Mouse (Mus musculus): ENCODE results near the gene Wdr26.

Gene Wdr26

GRCm38 (mm10) chr1:181131915-181132314, 79.9 kb downstream of the Wdr26 start:
- in situ Hi-C loops (cut with MboI; ENCODE audit: low pct_unique_long_range_greater_than_20kb in 1 of 2, low sequenced_read_pairs in 2 of 2, unreplicated experiment in 1 of 2) = loop anchor here (25.0 kb wide), 3 partner anchors 270 to 1370 kb away; partner anchors contain the start of gene Sde2 (in 2 of the 2)

- in situ Hi-C loops (cut with MboI; ENCODE audit: low pct_unique_long_range_greater_than_20kb in 1 of 2, low sequenced_read_pairs in 2 of 2, unreplicated experiment in 1 of 2) = loop anchor here (25.0 kb wide), 3 partner anchors 264 to 1364 kb away; partner anchors contain the start of gene Sde2 (in 2 of the 2)
These were observed 85.0 kb downstream of the Wdr26 start for GRCm38 (mm10) chr1:181126766-181127165.

- in situ Hi-C loops (cut with MboI; ENCODE audit: low pct_unique_long_range_greater_than_20kb in 1 of 2, low sequenced_read_pairs in 2 of 2, unreplicated experiment in 1 of 2) = loop anchor here (25.0 kb wide), 3 partner anchors 264 to 1364 kb away; partner anchors contain the start of gene Sde2 (in 2 of the 2)
These were observed 85.9 kb downstream of the Wdr26 start for GRCm38 (mm10) chr1:181125916-181126315.

GRCm38 (mm10) chr1:181124145-181124544, 87.7 kb downstream of the Wdr26 start:
- in situ Hi-C loops (cut with MboI; ENCODE audit: low pct_unique_long_range_greater_than_20kb in 1 of 2, low sequenced_read_pairs in 2 of 2, unreplicated experiment in 1 of 2) = no loop called here
